Mouse (Mus musculus) lung, postnatal 0 days (tissue): ENCODE data around the gene Dbil5.

Experiments used
- CTCF ChIP-seq: IDR thresholded peaks from 2 replicates; pipeline ENCODE4 v1.5.1; 2016; ENCODE audit warnings: antibody characterized with exemption, mild to moderate bottlenecking
- EP300 ChIP-seq: IDR thresholded peaks from 2 replicates; pipeline ENCODE4 v1.6.1; 2016; ENCODE audit warnings: antibody characterized with exemption, mild to moderate bottlenecking, control low read depth

GRCm38 (mm10) chr11:76256129-76256528, 38.7 kb downstream of the Dbil5 start:
- TF ChIP-seq CTCF (no peak), EP300 (no peak)
